Mouse (Mus musculus) cortical plate, adult 2 months (tissue): ENCODE measurements around the gene Mtmr14.

Source experiments
- CTCF ChIP-seq: fragments of 200-500 bp; IDR thresholded peaks from 2 replicates; pipeline ENCODE4 v1.5.1; 2011; ENCODE audit warnings: mild to moderate bottlenecking, control low read depth, low read length; ENCODE audit not compliant: insufficient read depth; ENCODE audit errors: extremely low read depth
- POLR2A ChIP-seq: fragments of 200-500 bp; IDR thresholded peaks from 2 replicates; pipeline ENCODE4 v1.6.1; 2011; ENCODE audit warnings: mild to moderate bottlenecking, low read length, control low read depth; ENCODE audit not compliant: insufficient read depth; ENCODE audit errors: extremely low read depth

DNA sequence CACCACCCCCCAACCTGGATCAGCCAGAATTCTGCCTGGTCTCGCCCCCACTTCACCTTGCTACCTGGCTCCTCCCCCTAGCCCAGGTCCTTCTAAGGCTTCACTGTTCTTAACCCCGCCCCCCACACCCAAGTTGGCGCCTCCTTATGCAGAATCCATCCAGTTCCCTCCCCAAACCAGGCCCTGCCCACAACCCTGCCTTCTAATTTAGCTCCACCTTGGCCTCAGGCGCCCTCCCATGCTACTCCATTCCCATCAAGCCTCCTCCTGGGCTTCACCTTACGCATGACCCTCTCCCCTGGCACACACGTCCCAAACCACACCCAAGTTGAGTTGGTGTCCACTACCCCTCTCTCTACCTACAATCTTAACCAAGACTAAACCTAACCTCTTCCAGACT is 45.9 kb downstream of the Mtmr14 start:
- no peak for TF ChIP-seq POLR2A
- no peak for TF ChIP-seq CTCF
